Mouse (Mus musculus) limb, embryonic 13.5 days (tissue): ENCODE data around the gene Gm44965. TPM values are rescaled to one million over a fixed set of nuclear protein-coding genes. Genes with fewer than 3 reads are reported as not detected.

ENCODE experiments used
- ATAC-seq: fragments of 200-750 bp; cut with Nextera tagmentation; 2 replicates; pipeline ENCODE4 v1.8.0; 2017; ENCODE audit warnings: low read depth, moderate number of reproducible peaks, moderate TSS enrichment; ENCODE audit not compliant: low FRiP score
- H3K27ac ChIP-seq: fragments of 300-500 bp; sonication (generic); 2 replicates; pipeline ENCODE4 v1.5.1; 2015; ENCODE audit warnings: inconsistent platforms, mild to moderate bottlenecking, moderate library complexity
- H3K27me3 ChIP-seq: fragments of 300-500 bp; sonication (generic); 2 replicates; pipeline ENCODE4 v1.6.1; 2015; ENCODE audit warnings: mild to moderate bottlenecking, inconsistent platforms
- H3K36me3 ChIP-seq: fragments of 300-500 bp; sonication (generic); 2 replicates; pipeline ENCODE4 v1.6.1; 2015; ENCODE audit warnings: inconsistent platforms, mild to moderate bottlenecking, moderate library complexity
- H3K4me1 ChIP-seq: fragments of 300-500 bp; sonication (generic); 2 replicates; pipeline ENCODE4 v1.6.1; 2015; ENCODE audit warnings: inconsistent platforms
- H3K4me2 ChIP-seq: fragments of 300-500 bp; sonication (generic); replicated peaks from 2 replicates; pipeline ENCODE4 v1.6.1; 2015; ENCODE audit warnings: inconsistent platforms, mild to moderate bottlenecking, moderate library complexity
- H3K4me3 ChIP-seq: fragments of 300-500 bp; sonication (generic); 2 replicates; pipeline ENCODE4 v1.5.1; 2015; ENCODE audit warnings: moderate library complexity, mild to moderate bottlenecking, inconsistent platforms
- H3K9ac ChIP-seq: fragments of 300-500 bp; sonication (generic); 2 replicates; pipeline ENCODE4 v1.6.1; 2015; ENCODE audit warnings: mild to moderate bottlenecking, inconsistent platforms
- H3K9me3 ChIP-seq: fragments of 300-500 bp; sonication (generic); 2 replicates; pipeline ENCODE4 v1.6.1; 2016; ENCODE audit warnings: inconsistent platforms
- WGBS: fragments of 180-500 bp; shearing (Covaris S2); methylation state at CpG from one replicate; pipeline ENCODE4 v1.1.7; 2015; 5-methylcytosine and 5-hydroxymethylcytosine counted together
- polyA plus RNA-seq: library from polyadenylated mRNA; unstranded; fragments of >200 nt; fragmentation: Nextera tagmentation; extraction: Ambion mirVana; gene quantifications from 2 replicates; pipeline ENCODE4 v1.2.1, GENCODE M21; 2015

Gm44965 gene
- 0.73 TPM in 1 of 2 replicates, not detected in the other for polyA plus RNA-seq

DNA sequence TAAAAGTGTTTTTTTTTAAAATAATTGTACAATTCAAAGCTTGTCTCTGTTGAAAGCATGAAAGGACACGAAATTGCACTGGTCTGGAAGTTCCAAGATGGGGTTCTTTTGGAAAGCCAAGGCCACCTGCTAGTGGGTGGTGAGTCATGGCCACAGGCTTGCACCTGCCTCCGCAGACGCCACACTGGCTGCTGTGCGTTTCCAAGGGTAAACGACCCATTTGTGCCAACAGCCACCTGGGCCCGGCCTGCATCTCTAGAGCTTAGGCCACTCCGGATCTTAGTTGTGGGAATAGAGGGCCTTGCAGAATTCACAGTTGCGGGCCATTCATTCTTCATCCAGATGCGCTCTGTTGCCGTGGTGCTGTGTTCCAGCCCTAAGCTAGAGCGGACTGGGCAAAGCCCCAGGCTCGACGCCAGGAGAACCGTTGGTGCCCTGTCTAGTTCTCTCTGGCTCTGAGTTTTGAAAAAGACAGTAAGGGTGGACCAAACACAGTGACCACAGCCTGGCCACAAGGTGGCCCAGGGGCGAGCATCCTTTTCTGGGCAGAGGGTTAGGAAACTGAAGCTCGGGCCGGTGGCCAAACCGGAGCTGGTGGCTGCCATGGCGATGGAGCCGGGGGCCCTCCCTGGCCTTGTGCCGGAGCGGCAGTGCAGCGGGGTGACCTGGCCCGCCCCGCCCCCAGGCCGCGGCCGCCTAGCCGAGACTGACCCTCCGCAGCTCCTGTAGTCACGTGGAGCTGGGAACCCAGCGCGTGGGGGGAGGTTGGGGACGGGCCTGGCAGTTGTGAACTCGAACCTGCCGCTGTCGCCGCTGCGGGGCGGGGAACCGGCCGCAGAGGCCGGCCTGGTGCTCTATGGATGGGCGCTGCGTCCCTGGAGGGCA, at the start of gene Gm44965, which contains the start of gene Repin1:
Gene Gm44965, plus strand, starts transcription at position 784 of the 885 bp plus-strand sequence.
Gene Repin1, plus strand, starts transcription at position 726 of the 885 bp plus-strand sequence.
- H3K4me2 ChIP-seq = peak within 1 kb of the TSS; percentile 75
- peak within 1 kb of the TSS; percentile 87 for H3K27ac ChIP-seq
- H3K9me3 ChIP-seq = peaks cover 24% of the 10 kb centered on the region
- peak within 1 kb of the TSS; percentile 73 for H3K9ac ChIP-seq
- peak; percentile 93 for ATAC-seq
- WGBS = 7% methylated on average over 45 of the region's 45 CpGs
- peaks cover 33% of the 10 kb centered on the region for H3K36me3 ChIP-seq
- H3K27me3 ChIP-seq = no peaks in the 10 kb centered on the region
- peak within 1 kb of the TSS; percentile 73 for H3K4me3 ChIP-seq
- peaks cover 20% of the 10 kb centered on the region for H3K4me1 ChIP-seq

DNA sequence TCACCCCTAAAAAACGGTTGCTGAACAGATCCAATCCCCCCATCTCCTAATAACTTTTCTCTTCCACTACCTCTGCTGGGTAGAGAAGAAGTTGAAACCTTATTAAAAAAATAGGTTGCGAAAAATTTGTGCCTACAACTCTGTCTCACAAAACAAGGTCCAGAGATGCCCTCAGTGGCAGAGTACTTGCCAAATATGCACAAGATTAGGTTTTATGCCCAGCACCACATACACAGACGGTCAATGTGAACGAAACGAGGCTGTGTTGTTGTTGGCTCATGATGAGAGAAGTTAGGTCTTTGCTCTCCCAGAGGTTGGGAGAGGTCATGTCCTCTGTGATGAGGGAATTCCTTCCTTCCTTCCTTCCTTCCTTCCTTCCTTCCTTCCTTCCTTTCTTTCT, 48.5 kb upstream of the Gm44965 start:
- Histone ChIP-seq H3K27ac (no peak overlapping the region), H3K4me1 (peaks cover 23% of the 10 kb centered on the region), H3K9ac (no peak overlapping the region), H3K36me3 (no peaks in the 10 kb centered on the region), H3K9me3 (no peaks in the 10 kb centered on the region), H3K27me3 (no peaks in the 10 kb centered on the region), H3K4me2 (no peak overlapping the region), H3K4me3 (no peak overlapping the region)
- 76% methylated on average over 5 of the region's 5 CpGs for WGBS
- no peak for ATAC-seq

DNA sequence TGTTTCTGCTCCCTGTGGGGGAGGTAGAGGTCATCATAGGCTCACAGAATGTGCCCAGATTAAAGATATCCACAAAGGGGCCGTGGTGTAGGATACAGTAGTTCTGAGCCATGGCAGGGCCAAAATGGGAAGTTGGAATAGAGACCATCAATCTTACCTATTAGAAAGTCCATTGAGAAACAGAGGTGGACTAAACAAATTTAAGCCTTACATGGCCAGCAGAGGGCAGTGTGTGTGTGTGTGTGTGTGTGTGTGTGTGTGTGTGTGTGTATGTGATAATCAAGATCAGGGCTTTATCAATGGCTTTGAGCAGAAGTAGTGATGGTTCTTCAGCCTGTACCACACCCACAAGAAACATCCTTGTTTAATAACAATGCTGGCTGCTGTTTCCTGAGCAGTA, 47.5 kb upstream of the Gm44965 start:
- H3K4me3 ChIP-seq = no peak overlapping the region
- ATAC-seq = no peak
- H3K9ac ChIP-seq = no peak overlapping the region
- H3K4me1 ChIP-seq = peaks cover 20% of the 10 kb centered on the region
- no peaks in the 10 kb centered on the region for H3K9me3 ChIP-seq
- no peaks in the 10 kb centered on the region for H3K36me3 ChIP-seq
- H3K27ac ChIP-seq = no peak overlapping the region
- 61% methylated on average over 1 of the region's 1 CpGs for WGBS
- no peaks in the 10 kb centered on the region for H3K27me3 ChIP-seq
- no peak overlapping the region for H3K4me2 ChIP-seq

DNA sequence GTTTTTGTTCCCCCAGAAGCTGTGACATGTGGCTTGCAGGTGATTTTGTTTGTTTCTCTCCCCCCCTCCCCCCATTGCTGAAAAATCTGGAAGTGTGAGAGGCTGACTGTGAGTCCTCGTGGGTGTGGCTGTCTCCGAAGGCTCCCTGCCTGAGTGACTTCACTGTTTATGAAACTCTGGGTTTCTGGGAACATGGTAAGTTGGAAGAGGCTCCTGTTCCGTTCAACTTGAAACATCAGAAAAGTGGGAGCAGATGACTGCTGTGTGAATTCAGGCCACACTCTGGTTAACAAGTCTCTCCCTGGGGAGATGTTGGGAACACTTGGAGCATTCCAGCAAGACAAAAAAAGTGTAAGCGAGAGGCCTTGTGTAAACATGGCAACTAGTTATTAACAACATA, 46.9 kb upstream of the Gm44965 start:
- H3K4me3 ChIP-seq = no peak overlapping the region
- no peak overlapping the region for H3K27ac ChIP-seq
- peaks cover 14% of the 10 kb centered on the region for H3K4me1 ChIP-seq
- H3K4me2 ChIP-seq = no peak overlapping the region
- H3K36me3 ChIP-seq = no peaks in the 10 kb centered on the region
- H3K9ac ChIP-seq = no peak overlapping the region
- no peaks in the 10 kb centered on the region for H3K9me3 ChIP-seq
- WGBS = 38% methylated on average over 4 of the region's 4 CpGs
- ATAC-seq = no peak
- H3K27me3 ChIP-seq = no peaks in the 10 kb centered on the region

DNA sequence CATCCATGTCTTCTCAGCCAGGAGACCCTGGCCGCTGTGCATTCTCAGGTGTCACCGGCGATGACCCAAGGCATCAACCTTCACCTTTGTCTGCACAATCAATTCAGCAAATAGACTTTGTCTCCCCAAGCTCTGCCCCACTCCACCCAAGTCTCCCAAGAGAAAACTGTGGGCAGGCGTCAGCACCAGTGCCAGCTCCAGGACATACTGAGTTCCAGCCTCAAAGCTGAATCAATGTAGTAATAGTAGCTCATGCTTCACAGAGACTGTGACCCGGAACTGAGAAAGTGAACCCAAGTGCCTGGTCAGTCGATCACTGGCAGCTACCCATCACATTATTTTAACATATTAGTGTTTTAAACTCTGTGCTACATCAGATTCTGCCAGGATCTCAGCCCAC, 45.4 kb upstream of the Gm44965 start:
- Histone ChIP-seq H3K9me3 (0 out of 2 replicates have a peak, but pooled peaks cover 3% of the 10 kb centered on the region), H3K4me3 (no peak overlapping the region), H3K4me2 (no peak overlapping the region), H3K27me3 (no peaks in the 10 kb centered on the region), H3K4me1 (0 out of 2 replicates have a peak, but pooled peaks cover 4% of the 10 kb centered on the region), H3K27ac (no peak overlapping the region), H3K9ac (no peak overlapping the region), H3K36me3 (no peaks in the 10 kb centered on the region)
- WGBS = 89% methylated on average over 6 of the region's 6 CpGs
- ATAC-seq = no peak

DNA sequence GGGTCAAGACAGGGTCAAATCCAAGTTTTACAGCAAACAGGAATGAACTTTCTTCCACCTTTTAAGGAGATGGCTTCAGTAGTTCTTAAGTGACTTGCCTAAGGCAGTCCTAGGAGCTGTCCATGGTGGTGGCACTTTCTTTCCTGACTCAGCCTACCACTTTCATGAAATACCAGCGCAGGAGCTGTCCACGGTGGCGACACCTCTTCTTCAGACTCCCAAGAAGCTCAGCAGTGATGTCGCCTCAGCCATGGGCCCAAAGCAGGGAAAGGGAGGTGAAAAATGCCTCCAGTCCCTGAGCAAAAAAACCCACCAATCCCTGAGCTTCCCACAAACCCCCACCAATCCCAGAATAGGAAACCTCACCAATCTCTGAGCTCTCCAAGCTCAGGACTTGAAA, 40.8 kb upstream of the Gm44965 start:
- 56% methylated on average over 4 of the region's 4 CpGs for WGBS
- H3K9me3 ChIP-seq = 0 out of 2 replicates have a peak, but pooled peaks cover 3% of the 10 kb centered on the region

DNA sequence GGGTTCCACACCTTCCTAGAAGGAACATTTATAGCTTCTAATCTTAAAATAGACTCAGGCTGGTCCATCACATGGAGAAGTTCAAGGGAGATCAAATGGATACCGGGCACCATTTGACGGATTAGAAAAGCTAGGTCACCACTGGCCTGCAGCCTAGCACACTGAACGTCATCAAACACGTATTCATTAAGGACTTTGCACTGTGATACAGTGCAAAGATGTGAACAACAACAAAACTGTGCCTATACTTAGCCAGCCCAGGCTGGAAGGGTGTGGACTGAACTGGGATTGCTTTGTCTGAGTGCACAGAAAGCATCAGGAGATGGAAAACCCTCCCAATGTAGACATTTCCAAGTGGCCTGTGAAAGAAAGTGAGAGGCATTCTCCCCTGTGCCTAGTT, 39.9 kb upstream of the Gm44965 start:
- Histone ChIP-seq H3K4me3 (peak overlapping the region; percentile 55), H3K4me1 (peaks cover 15% of the 10 kb centered on the region), H3K9ac (peak overlapping the region; percentile 71), H3K36me3 (peaks cover 7% of the 10 kb centered on the region; the same call in 1 of the 2 replicates), H3K27ac (peak overlapping the region; percentile 93), H3K27me3 (no peaks in the 10 kb centered on the region), H3K4me2 (peak overlapping the region; percentile 79), H3K9me3 (0 out of 2 replicates have a peak, but pooled peaks cover 3% of the 10 kb centered on the region)
- ATAC-seq = no peak
- 86% methylated on average over 4 of the region's 4 CpGs for WGBS

More for the DNA sequence above, 40.8 kb upstream of the Gm44965 start:
- Histone ChIP-seq H3K36me3 (peaks cover 7% of the 10 kb centered on the region; the same call in 1 of the 2 replicates), H3K4me2 (no peak overlapping the region), H3K9ac (no peak overlapping the region), H3K27ac (no peak overlapping the region), H3K4me3 (no peak overlapping the region), H3K4me1 (peaks cover 15% of the 10 kb centered on the region), H3K27me3 (no peaks in the 10 kb centered on the region)
- no peak for ATAC-seq

DNA sequence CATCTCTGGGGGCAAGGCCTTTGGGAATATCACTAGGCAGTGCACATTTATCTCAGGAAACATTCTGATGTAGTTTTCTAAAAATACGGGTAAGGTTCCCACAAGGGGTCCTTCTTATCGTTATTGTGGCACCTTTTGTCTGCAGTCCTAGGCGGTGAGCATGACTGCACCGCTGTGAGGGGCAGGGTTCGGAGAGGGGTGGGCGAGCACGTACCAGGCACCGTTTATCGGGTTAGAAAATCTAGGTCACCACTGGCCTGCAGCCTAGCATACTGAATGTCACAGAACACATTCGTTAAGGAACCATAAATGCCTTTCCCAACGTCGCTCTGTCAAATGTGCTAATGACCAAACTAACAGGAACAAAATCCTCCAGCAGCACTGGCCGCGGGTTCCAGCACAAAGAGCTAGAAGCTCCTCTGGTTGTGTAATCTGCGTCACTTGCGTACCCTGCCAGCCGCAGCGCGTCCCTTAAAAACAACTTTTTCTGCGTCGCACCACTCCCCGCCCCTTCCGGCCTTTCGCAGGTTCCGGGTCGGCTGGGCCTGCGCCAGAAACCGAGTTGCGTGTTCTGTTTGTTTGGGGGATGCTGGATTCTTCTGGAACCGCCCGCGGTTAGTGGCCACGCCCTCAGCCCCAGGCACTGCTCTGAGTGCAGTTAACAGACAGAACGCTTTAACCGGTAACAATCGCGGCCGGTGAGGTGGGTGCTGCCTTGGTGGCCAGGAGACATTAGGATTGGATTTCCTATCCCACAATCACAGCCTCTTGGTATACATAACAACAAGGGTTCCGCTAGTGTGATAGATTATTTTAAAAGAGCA, 39.2 kb upstream of the Gm44965 start, which contains the start of gene Lrrc61:
Gene Lrrc61, plus strand, starts transcription at position 517 of the 824 bp plus-strand sequence.
- Histone ChIP-seq H3K9me3 (0 out of 2 replicates have a peak, but pooled peaks cover 3% of the 10 kb centered on the region), H3K4me2 (peak within 1 kb of the TSS; percentile 79), H3K4me1 (peaks cover 15% of the 10 kb centered on the region), H3K9ac (peak within 1 kb of the TSS; percentile 71), H3K36me3 (peaks cover 7% of the 10 kb centered on the region; the same call in 1 of the 2 replicates), H3K4me3 (peak within 1 kb of the TSS; percentile 55), H3K27ac (peak within 1 kb of the TSS; percentile 93), H3K27me3 (no peaks in the 10 kb centered on the region)
- ATAC-seq = peak; percentile 92
- under 1% methylated on average over 39 of the region's 39 CpGs for WGBS

DNA sequence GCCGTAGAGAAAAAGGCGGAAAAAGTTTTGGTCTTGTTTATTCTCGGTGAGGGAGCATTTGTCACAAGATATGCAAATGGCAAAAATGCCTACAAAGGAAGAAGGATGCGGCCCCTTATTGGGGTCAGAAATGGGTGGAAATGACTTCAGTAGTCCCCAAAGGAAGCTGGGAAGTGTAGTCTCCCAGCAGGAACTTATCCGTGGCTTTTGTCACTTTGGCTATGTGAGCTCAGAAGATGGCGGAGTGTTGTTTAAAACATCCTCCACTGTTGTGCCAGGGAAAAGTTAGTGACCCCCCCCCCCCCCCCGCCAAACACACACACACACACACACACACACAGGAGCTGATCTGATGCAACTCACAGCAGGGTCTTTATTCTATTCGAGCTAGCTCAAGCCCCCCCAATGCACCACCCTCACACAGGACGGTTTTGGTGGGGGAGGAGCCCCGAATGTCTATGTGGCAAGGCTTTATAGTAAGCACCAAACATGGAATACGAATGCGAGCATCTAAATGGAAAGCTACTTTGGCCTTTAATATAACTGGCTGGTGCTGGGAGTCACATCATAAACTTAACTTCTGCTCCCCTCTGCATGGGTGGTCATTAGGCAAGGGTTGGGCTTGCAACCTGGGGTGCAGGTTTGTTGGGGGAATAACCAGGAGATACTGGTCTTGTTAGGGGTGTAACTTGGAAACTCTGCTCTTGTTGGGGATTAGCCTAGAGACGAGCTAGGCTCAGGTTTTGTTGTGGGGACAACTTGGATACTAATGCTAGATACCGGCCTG, 38.4 kb upstream of the Gm44965 start:
- Histone ChIP-seq H3K9ac (peak overlapping the region; percentile 71), H3K27ac (peak overlapping the region; percentile 93), H3K36me3 (peaks cover 8% of the 10 kb centered on the region; the same call in 1 of the 2 replicates), H3K4me1 (peaks cover 15% of the 10 kb centered on the region), H3K4me2 (peak overlapping the region; percentile 79), H3K9me3 (0 out of 2 replicates have a peak, but pooled peaks cover 3% of the 10 kb centered on the region), H3K27me3 (no peaks in the 10 kb centered on the region), H3K4me3 (peak overlapping the region; percentile 55)
- peak; percentile 84 for ATAC-seq
- 31% methylated on average over 14 of the region's 14 CpGs for WGBS

DNA sequence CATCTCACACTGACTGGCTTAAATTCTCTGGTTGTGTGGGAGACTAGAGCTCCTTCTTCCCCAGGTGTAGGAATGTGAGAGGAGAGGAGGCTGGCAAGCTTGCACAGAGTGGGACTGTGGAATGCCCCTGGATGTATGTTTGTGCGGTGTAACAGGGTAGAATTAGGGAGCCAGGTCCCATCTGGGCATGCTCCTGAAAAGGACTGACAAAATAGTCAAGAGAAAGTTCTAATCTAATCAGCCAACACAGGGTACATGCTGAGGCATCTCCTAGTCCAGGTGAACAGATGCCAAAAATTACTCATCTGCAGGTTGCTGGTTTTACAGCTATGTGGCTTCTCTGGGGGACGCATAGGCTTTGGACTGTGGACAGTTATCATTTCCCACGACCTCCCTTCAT, 37.8 kb upstream of the Gm44965 start:
- H3K9ac ChIP-seq = no peak overlapping the region
- peak overlapping the region; percentile 79 for H3K4me2 ChIP-seq
- no peak overlapping the region for H3K4me3 ChIP-seq
- peaks cover 15% of the 10 kb centered on the region for H3K4me1 ChIP-seq
- H3K27ac ChIP-seq = peak overlapping the region; percentile 93; the same call in 1 of the 2 replicates
- H3K36me3 ChIP-seq = peaks cover 11% of the 10 kb centered on the region; the same call in 1 of the 2 replicates
- no peak for ATAC-seq
- H3K27me3 ChIP-seq = no peaks in the 10 kb centered on the region
- H3K9me3 ChIP-seq = 0 out of 2 replicates have a peak, but pooled peaks cover 3% of the 10 kb centered on the region
- WGBS = 84% methylated on average over 3 of the region's 3 CpGs
